Mouse (Mus musculus) splenic B cell, adult 2 months (primary cell): ENCODE results near the gene H2al1f.
"Not testable (repeated sequence)": the region's sequence is repeated elsewhere in the genome, so short reads cannot be mapped to it uniquely, and the experiment has no call there.

Experiments used
- DNase-seq: peaks from one replicate; pipeline ENCODE4 v3.0.0-alpha.2; 2011; ENCODE audit warnings: low read depth, low spot score
- H3K27me3 ChIP-seq: 2 replicates; pipeline ENCODE4 v1.6.1; 2012; ENCODE audit warnings: mild to moderate bottlenecking, low read length, moderate library complexity, mixed read lengths; ENCODE audit not compliant: control insufficient read depth, poor library complexity, insufficient read depth, severe bottlenecking
- H3K36me3 ChIP-seq: 2 replicates; pipeline ENCODE4 v1.6.1; 2012; ENCODE audit warnings: mild to moderate bottlenecking, low read length, moderate library complexity, mixed read lengths; ENCODE audit not compliant: control insufficient read depth, poor library complexity, insufficient read depth, severe bottlenecking

Gene H2al1f

GRCm38 (mm10) chrX:11314858-11315257 is at the start of gene H2al1f:
H2al1f (plus strand) TSS chrX:11315158.
- DNase-seq, H3K36me3 ChIP-seq, H3K27me3 ChIP-seq: not testable (repeated sequence)

- no peak for DNase-seq
- H3K36me3 ChIP-seq: no peaks in the 10 kb centered on the region
Observed at GRCm38 (mm10) chrX:11267791-11268190, 47.2 kb upstream of the H2al1f start.

GRCm38 (mm10) chrX:11269074-11269473 is 45.9 kb upstream of the H2al1f start:
- H3K27me3 ChIP-seq: no peaks in the 10 kb centered on the region
- no peak for DNase-seq
- H3K36me3 ChIP-seq: no peaks in the 10 kb centered on the region

More at GRCm38 (mm10) chrX:11267791-11268190, 47.2 kb upstream of the H2al1f start:
- no peaks in the 10 kb centered on the region for H3K27me3 ChIP-seq

DNA sequence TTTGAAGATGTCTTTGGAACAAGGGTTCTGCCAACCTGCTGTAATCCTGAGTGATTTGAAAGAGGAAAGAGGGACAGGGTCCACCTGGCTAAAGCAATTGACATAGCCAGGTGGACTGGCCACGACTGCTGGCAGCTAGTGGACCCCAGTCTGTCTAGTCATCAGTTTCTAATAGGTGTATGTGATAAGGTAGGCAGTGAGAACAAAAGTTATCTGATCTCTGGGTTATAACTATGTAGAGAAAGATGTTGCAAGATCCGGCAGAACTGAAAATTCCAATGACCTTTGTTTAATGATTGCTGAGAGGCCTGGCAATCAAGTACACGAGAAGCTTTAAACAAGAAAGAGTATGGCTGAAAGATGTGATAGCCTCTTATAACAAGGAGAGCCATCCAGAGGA is 41.8 kb upstream of the H2al1f start:
- no peaks in the 10 kb centered on the region for H3K27me3 ChIP-seq
- no peak for DNase-seq
- no peaks in the 10 kb centered on the region for H3K36me3 ChIP-seq

DNA sequence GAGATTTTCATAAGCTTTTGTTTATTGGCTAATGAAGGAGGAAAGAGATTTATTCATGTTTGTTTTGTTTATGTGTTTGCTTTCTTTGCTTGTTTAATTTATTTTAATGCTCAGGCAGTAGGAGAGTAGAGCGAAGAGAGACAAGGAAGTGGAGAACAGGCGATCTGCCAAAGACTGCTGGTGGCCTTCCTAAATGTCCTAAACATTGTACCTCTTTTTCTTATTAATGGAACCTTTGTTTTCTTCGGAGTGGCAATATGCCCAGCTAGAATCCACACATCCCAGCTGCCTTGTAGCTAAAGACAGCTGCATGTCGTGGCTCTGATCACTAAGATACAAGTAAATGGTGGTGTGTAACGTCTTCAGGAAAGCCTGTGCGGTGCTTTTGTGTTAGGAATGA is 37.9 kb upstream of the H2al1f start:
- H3K27me3 ChIP-seq: no peaks in the 10 kb centered on the region
- no peak for DNase-seq
- H3K36me3 ChIP-seq: no peaks in the 10 kb centered on the region

GRCm38 (mm10) chrX:11280741-11281140 is 34.2 kb upstream of the H2al1f start:
- Histone ChIP-seq H3K36me3 (no peaks in the 10 kb centered on the region), H3K27me3 (no peaks in the 10 kb centered on the region)
- no peak for DNase-seq

DNA sequence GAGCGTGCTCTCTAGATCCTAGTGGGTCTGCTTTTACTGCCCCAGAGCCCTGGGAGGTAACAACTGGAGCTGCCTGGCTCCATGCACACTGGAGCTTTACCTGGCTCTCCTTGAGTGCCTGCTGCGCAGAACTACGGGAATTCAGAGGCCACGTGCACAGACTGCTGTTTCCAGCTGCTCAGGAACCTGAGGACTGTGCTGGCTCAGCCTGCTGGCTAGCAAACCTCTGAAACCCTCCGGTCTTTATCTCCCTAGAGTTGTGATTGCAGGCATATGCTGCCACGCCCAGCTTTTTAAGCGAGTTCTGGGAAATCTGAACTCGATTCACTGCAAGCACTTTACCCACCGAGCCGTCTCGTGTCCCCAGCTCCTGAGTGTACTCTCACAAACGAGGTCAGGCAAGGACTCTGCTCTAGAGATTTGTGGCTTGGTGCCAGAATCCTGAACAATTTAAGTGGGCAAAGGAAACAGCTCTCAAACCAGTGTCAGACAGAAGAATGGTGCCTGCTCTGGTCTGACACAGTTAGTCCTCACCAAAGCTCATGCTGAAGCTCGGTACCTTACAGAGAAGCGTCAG is 26.6 kb upstream of the H2al1f start:
- H3K36me3 ChIP-seq: no peaks in the 10 kb centered on the region
- DNase-seq: no peak
- no peaks in the 10 kb centered on the region for H3K27me3 ChIP-seq

- no peaks in the 10 kb centered on the region for H3K27me3 ChIP-seq
- no peaks in the 10 kb centered on the region for H3K36me3 ChIP-seq
- no peak for DNase-seq
Observed at GRCm38 (mm10) chrX:11289244-11289643, 25.7 kb upstream of the H2al1f start.

DNA sequence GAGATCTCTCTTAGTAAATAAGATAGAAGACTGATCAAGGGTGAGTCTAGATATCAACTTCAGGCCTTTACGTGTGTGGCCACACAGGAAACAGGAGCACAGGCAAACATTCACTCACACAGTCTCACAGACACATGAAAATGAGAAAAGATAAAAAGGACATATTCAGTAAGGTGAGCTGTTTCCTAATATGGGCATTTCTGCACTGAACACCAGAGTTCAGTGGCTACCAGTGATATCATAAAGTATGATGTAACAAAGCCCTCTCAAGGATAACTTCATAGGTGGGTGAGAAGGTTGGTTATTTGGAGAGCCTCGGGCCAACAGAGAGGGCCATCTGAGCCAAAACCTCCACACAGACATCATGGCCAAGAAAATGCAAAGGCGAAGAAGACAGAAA is 16.0 kb upstream of the H2al1f start, which contains the start of gene H2al1a:
H2al1a (plus strand) TSS at position 301 of the 400 bp plus-strand sequence.
- not testable (repeated sequence) for DNase-seq, H3K36me3 ChIP-seq, H3K27me3 ChIP-seq

DNA sequence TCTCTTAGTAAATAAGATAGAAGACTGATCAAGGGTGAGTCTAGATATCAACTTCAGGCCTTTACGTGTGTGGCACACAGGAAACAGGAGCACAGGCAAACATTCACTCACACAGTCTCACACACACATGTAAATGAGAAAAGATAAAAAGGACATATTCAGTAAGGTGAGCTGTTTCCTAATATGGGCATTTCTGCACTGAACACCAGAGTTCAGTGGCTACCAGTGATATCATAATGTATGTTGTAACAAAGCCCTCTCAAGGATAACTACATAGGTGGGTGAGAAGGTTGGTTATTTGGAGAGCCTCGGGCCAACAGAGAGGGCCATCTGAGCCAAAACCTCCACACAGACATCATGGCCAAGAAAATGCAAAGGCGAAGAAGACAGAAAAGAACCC is 12.8 kb upstream of the H2al1f start, which contains the start of gene H2al1b:
H2al1b (plus strand) TSS at position 301 of the 400 bp plus-strand sequence.
- H3K27me3 ChIP-seq, DNase-seq, H3K36me3 ChIP-seq: not testable (repeated sequence)

- not testable (repeated sequence) for H3K36me3 ChIP-seq, DNase-seq, H3K27me3 ChIP-seq
Observed at GRCm38 (mm10) chrX:11305355-11305754, 9.6 kb upstream of the H2al1f start, which contains the start of gene H2al1c. H2al1c (plus strand) TSS chrX:11305655.

GRCm38 (mm10) chrX:11308524-11308923 is 6.4 kb upstream of the H2al1f start, which contains the start of gene H2al1d:
H2al1d (plus strand) TSS chrX:11308824.
- not testable (repeated sequence) for H3K27me3 ChIP-seq, DNase-seq, H3K36me3 ChIP-seq

DNA sequence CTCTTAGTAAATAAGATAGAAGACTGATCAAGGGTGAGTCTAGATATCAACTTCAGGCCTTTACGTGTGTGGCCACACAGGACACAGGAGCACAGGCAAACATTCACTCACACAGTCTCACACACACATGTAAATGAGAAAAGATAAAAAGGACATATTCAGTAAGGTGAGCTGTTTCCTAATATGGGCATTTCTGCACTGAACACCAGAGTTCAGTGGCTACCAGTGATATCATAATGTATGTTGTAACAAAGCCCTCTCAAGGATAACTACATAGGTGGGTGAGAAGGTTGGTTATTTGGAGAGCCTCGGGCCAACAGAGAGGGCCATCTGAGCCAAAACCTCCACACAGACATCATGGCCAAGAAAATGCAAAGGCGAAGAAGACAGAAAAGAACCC is 3.3 kb upstream of the H2al1f start, which contains the start of gene H2al1e:
H2al1e (plus strand) TSS at position 301 of the 400 bp plus-strand sequence.
- DNase-seq, H3K27me3 ChIP-seq, H3K36me3 ChIP-seq: not testable (repeated sequence)

- not testable (repeated sequence) for H3K36me3 ChIP-seq, DNase-seq, H3K27me3 ChIP-seq
Observed at GRCm38 (mm10) chrX:11317956-11318355, 3.0 kb downstream of the H2al1f start, which contains the start of gene H2al1g. H2al1g (plus strand) TSS chrX:11318256.

- not testable (repeated sequence) for DNase-seq, H3K27me3 ChIP-seq, H3K36me3 ChIP-seq
Observed at GRCm38 (mm10) chrX:11321192-11321591, 6.2 kb downstream of the H2al1f start, which contains the start of gene H2al1h. H2al1h (plus strand) TSS chrX:11321492.

GRCm38 (mm10) chrX:11324359-11324758 is 9.4 kb downstream of the H2al1f start, which contains the start of gene H2al1i:
H2al1i (plus strand) TSS chrX:11324659.
- DNase-seq, H3K36me3 ChIP-seq, H3K27me3 ChIP-seq: not testable (repeated sequence)
